Mouse (Mus musculus) ES-E14 (cell line): ENCODE measurements at regions not wholly inside any gene's neighbourhood (a gene's known extent, or its start where the extent isn't known, plus 50 kb on each side); places are given as distances from the start of the nearest gene placed in this dataset.

ENCODE experiments used
- HCFC1 ChIP-seq: IDR thresholded peaks from 2 replicates; pipeline ENCODE4 v1.6.1; 2012; ENCODE audit warnings: low read length, inconsistent platforms, borderline replicate concordance; ENCODE audit not compliant: insufficient read depth
- MAFK ChIP-seq: IDR thresholded peaks from 2 replicates; pipeline ENCODE4 v1.6.1; 2014; ENCODE audit warnings: mild to moderate bottlenecking, low read depth, low read length, inconsistent platforms; ENCODE audit not compliant: insufficient read depth
- ZC3H11A ChIP-seq: IDR thresholded peaks from 2 replicates; pipeline ENCODE4 v1.6.1; 2012; ENCODE audit warnings: low read depth, mild to moderate bottlenecking, inconsistent platforms, low read length, borderline replicate concordance
- ZNF384 ChIP-seq: IDR thresholded peaks from 2 replicates; pipeline ENCODE4 v1.6.1; 2012; ENCODE audit warnings: low read depth, low read length, inconsistent platforms

- TF ChIP-seq ZNF384 (no peak), ZC3H11A (no peak), MAFK (no peak), HCFC1 (no peak)
These were observed 443.4 kb upstream of the Arglu1 start for GRCm38 (mm10) chr8:9133758-9134157.
